Mouse (Mus musculus): ENCODE results near the gene Arid1b. TPM values are rescaled to one million over a fixed set of nuclear protein-coding genes. Genes with fewer than 3 reads are reported as not detected.

Gene Arid1b
- polyA plus RNA-seq, 1 experiment from 2014 or later, result 12.2 TPM

DNA sequence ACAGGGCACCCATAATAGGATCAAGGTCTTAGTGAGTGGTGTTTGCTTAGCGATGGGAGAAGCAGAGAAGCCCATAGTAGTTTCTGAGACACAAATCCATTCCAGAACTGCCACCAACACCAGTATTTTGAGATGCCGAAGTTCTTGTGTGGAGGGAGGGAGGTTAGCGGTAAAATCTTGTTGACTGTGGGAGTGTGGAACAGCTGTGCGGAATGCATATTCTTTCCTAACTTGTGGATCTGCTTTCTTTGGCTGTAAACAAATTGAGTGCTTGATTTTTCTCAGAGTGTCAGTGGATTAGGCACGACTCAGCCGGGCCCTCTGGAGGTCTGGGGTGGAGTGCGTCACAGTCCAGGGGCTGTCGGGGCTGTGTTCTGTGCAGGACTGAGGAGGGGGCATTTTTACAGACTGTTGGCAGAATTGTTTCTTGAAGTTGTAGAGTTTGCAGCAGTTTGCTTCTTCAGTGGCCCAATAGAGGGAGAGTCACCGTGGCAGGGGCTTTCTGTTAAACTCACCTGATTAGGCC, 27.9 kb downstream of the Arid1b start:
- ATAC-seq (ENCODE audit: insufficient number of reproducible peaks, low FRiP score, low TSS enrichment, low read depth), result no peak
- Histone ChIP-seq H3K9ac (no peak overlapping the region), H3K4me3 (replicated peaks) (no peak overlapping the region), H3K4me1 (peaks cover 37% of the 10 kb centered on the region), H3K36me3 (no peaks in the 10 kb centered on the region), H3K9me3 (replicated peaks) (no peaks in the 10 kb centered on the region), H3K27me3 (no peaks in the 10 kb centered on the region), H3K27ac (replicated peaks) (no peak overlapping the region), H3K4me2 (replicated peaks) (0 out of 2 replicates have a peak overlapping the region, but pooled peaks have one; percentile 19)
- 26% methylated on average over 9 of the region's 9 CpGs for WGBS

DNA sequence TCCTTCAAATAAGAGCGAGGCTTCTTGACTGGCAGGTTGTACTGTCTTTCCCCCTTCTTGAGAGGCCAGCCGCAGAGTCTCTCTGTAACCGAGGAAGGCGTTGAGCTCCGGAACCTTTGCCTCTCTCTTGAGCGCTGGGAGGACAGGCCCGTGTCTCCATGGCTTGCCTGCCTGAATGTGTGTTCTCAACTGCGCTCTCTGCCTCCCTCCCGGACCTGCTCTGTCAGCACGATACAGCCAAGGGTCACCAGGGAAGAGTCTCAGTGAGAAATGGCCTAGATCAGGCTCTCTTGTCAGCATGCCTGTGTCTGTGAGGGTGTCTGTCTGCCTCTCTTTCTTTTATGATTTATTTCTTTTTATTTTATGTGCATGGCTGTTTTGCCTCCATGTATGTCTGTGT, 29.6 kb downstream of the Arid1b start:
- no peak overlapping the region for H3K4me2 ChIP-seq (replicated peaks)
- H3K9me3 ChIP-seq (replicated peaks), result no peaks in the 10 kb centered on the region
- no peak for ATAC-seq (ENCODE audit: insufficient number of reproducible peaks, low FRiP score, low TSS enrichment, low read depth)
- H3K4me3 ChIP-seq (replicated peaks), result no peak overlapping the region
- peaks cover 32% of the 10 kb centered on the region for H3K4me1 ChIP-seq
- 67% methylated on average over 10 of the region's 10 CpGs for WGBS
- H3K36me3 ChIP-seq, result no peaks in the 10 kb centered on the region
- no peak overlapping the region for H3K27ac ChIP-seq (replicated peaks)
- H3K9ac ChIP-seq, result no peak overlapping the region
- H3K27me3 ChIP-seq, result no peaks in the 10 kb centered on the region

DNA sequence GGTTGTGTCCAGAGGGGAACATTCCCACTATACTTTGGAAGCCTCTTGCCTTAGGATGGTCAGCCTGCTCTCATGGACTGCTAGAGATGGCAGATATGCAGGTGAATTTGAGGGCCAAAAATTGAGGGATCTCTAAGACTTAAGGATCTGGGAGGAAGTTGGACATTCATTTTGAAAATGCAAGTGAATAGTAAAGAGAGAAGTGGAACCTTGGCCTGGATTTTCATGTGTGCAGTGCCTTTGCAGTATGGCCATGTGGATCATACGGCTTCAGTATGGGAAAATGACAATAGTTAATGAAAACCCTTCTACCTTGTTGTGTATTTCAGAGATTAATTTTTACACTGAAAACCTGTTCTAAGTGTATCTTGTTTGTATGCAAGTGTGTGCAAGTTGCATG, 31.3 kb downstream of the Arid1b start:
- no peak for ATAC-seq (ENCODE audit: insufficient number of reproducible peaks, low FRiP score, low TSS enrichment, low read depth)
- WGBS, result 91% methylated on average over 1 of the region's 1 CpGs
- H3K27ac ChIP-seq (replicated peaks), result no peak overlapping the region
- H3K4me3 ChIP-seq (replicated peaks), result no peak overlapping the region
- no peak overlapping the region for H3K4me2 ChIP-seq (replicated peaks)
- H3K36me3 ChIP-seq, result no peaks in the 10 kb centered on the region
- H3K9me3 ChIP-seq (replicated peaks), result no peaks in the 10 kb centered on the region
- H3K4me1 ChIP-seq, result peaks cover 32% of the 10 kb centered on the region
- H3K9ac ChIP-seq, result no peak overlapping the region
- H3K27me3 ChIP-seq, result no peaks in the 10 kb centered on the region

GRCm38 (mm10) chr17:5026578-5026977, 32.4 kb downstream of the Arid1b start:
- H3K36me3 ChIP-seq, result no peaks in the 10 kb centered on the region
- H3K27ac ChIP-seq (replicated peaks), result no peak overlapping the region
- WGBS, result 67% methylated on average over 2 of the region's 2 CpGs
- no peaks in the 10 kb centered on the region for H3K27me3 ChIP-seq
- H3K9ac ChIP-seq, result no peak overlapping the region
- H3K4me2 ChIP-seq (replicated peaks), result no peak overlapping the region
- H3K4me1 ChIP-seq, result peaks cover 26% of the 10 kb centered on the region
- ATAC-seq (ENCODE audit: insufficient number of reproducible peaks, low FRiP score, low TSS enrichment, low read depth), result no peak
- no peak overlapping the region for H3K4me3 ChIP-seq (replicated peaks)
- no peaks in the 10 kb centered on the region for H3K9me3 ChIP-seq (replicated peaks)

- H3K27me3 ChIP-seq, result no peaks in the 10 kb centered on the region
- H3K9me3 ChIP-seq (replicated peaks), result no peaks in the 10 kb centered on the region
- ATAC-seq (ENCODE audit: insufficient number of reproducible peaks, low FRiP score, low TSS enrichment, low read depth), result no peak
- H3K4me3 ChIP-seq (replicated peaks), result no peak overlapping the region
- H3K4me1 ChIP-seq, result peaks cover 11% of the 10 kb centered on the region; the same call in 1 of the 2 replicates
- H3K36me3 ChIP-seq, result no peaks in the 10 kb centered on the region
- no peak overlapping the region for H3K4me2 ChIP-seq (replicated peaks)
- H3K9ac ChIP-seq, result no peak overlapping the region
- 87% methylated on average over 4 of the region's 4 CpGs for WGBS
- no peak overlapping the region for H3K27ac ChIP-seq (replicated peaks)
Measured at GRCm38 (mm10) chr17:5029148-5029547, 35.0 kb downstream of the Arid1b start.

DNA sequence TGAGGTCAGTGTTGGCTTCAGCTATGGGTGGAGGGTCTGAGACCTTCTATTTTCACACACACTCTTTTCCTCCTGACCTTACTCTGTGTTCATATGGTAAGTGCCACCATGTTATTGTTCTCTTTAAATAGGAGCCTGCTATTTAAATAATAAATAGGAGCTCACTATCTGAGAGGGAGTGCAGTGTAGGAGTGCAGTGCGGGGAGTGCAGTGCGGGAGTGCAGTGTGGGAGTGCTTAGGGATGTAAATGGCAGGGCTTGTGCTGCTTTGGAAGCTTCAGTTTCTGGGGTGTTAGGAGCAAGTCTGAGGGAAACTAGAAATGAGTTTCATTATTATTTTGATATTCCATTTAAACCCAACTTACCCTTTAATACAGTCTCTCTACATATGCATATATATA, 36.2 kb downstream of the Arid1b start:
- Histone ChIP-seq H3K36me3 (no peaks in the 10 kb centered on the region), H3K4me3 (replicated peaks) (no peak overlapping the region), H3K27me3 (no peaks in the 10 kb centered on the region), H3K4me1 (peaks cover 11% of the 10 kb centered on the region; the same call in 1 of the 2 replicates), H3K9me3 (replicated peaks) (no peaks in the 10 kb centered on the region), H3K9ac (no peak overlapping the region), H3K4me2 (replicated peaks) (no peak overlapping the region), H3K27ac (replicated peaks) (no peak overlapping the region)
- 88% methylated on average over 2 of the region's 2 CpGs for WGBS
- ATAC-seq (ENCODE audit: insufficient number of reproducible peaks, low FRiP score, low TSS enrichment, low read depth), result no peak

- Histone ChIP-seq H3K36me3 (no peaks in the 10 kb centered on the region), H3K9me3 (replicated peaks) (no peaks in the 10 kb centered on the region), H3K4me1 (peaks cover 25% of the 10 kb centered on the region), H3K27me3 (no peaks in the 10 kb centered on the region), H3K4me3 (replicated peaks) (no peak overlapping the region), H3K4me2 (replicated peaks) (no peak overlapping the region), H3K9ac (no peak overlapping the region), H3K27ac (replicated peaks) (no peak overlapping the region)
- WGBS, result 76% methylated on average over 3 of the region's 3 CpGs
- no peak for ATAC-seq (ENCODE audit: insufficient number of reproducible peaks, low FRiP score, low TSS enrichment, low read depth)
Measured at GRCm38 (mm10) chr17:5033346-5033745, 39.2 kb downstream of the Arid1b start.

DNA sequence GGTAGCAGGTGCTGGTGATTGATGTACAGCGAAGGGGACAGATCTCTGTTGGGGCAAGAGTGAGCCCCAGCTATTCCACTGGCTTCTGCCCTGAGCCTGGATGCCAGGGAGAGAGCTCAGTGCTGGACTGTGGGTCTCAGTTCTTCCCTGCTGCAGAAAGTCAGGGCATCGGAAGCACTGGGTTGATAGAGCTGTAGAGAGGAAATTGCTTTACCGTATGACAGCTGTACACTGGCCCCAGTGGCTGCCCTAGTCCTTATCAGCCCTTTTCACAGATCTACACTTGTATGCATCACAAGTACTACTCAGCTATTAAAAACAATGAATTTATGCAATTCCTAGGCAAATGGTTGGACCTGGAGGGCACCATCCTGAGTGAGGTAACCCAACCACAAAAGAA, 40.1 kb downstream of the Arid1b start:
- H3K27ac ChIP-seq (replicated peaks), result no peak overlapping the region
- no peak overlapping the region for H3K9ac ChIP-seq
- no peak overlapping the region for H3K4me2 ChIP-seq (replicated peaks)
- H3K9me3 ChIP-seq (replicated peaks), result no peaks in the 10 kb centered on the region
- 84% methylated on average over 3 of the region's 3 CpGs for WGBS
- H3K36me3 ChIP-seq, result no peaks in the 10 kb centered on the region
- H3K4me1 ChIP-seq, result peaks cover 28% of the 10 kb centered on the region
- H3K4me3 ChIP-seq (replicated peaks), result no peak overlapping the region
- H3K27me3 ChIP-seq, result no peaks in the 10 kb centered on the region
- no peak for ATAC-seq (ENCODE audit: insufficient number of reproducible peaks, low FRiP score, low TSS enrichment, low read depth)

DNA sequence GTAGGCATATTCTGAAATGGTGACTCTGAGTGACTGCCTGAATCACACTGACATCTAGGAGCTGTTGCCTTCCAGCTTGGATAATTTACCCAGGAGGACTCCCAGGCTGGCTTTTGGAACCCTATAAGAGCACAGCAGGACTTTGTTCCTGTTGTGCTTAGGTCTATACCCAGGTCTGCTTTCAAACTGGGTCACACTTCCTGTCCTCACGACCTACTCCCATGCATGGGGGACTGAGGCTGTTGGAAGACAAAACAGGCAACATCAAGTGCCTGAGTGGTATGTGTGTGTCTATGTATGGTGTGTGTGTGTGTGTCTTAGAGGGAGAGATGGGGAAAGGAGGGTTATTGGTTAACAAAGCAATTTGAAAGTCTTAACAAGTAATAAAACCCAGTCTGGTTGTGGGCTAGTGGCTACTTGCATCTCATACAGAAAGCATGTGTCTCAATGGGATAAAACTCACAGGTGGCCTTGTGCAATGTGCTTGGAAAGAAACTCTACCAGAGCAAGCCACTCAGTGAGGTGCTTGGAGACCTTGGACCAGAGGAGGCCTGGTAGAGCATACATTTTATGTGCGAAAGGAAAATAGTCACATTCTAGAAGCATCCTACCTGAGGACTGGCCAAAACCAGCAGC, 42.2 kb downstream of the Arid1b start:
- no peak overlapping the region for H3K4me2 ChIP-seq (replicated peaks)
- H3K27ac ChIP-seq (replicated peaks), result no peak overlapping the region
- H3K4me1 ChIP-seq, result peaks cover 22% of the 10 kb centered on the region
- WGBS, result 66% methylated on average over 2 of the region's 2 CpGs
- no peak overlapping the region for H3K9ac ChIP-seq
- ATAC-seq (ENCODE audit: insufficient number of reproducible peaks, low FRiP score, low TSS enrichment, low read depth), result no peak
- no peaks in the 10 kb centered on the region for H3K27me3 ChIP-seq
- H3K9me3 ChIP-seq (replicated peaks), result no peaks in the 10 kb centered on the region
- no peak overlapping the region for H3K4me3 ChIP-seq (replicated peaks)
- H3K36me3 ChIP-seq, result peaks cover 6% of the 10 kb centered on the region; the same call in 1 of the 2 replicates

DNA sequence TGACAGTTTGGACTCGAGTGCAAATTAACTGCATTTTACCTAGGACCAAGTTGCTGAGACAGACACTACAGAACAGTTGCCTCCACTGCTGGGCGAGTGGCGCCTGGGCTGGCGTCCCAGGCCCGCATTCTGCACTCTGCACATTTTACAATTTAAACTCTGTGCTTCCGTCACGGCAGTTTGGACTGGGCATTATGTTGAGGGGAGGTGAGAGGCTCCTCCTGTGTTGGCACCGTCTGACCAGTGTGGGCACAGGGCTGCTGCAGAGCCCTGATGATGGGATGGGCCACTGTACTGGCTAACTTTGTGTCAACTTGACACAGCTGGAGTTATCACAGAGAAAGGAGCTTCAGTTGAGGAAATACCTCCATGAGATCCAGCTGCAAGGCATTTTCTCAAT, 43.1 kb downstream of the Arid1b start:
- Histone ChIP-seq H3K9ac (no peak overlapping the region), H3K27me3 (no peaks in the 10 kb centered on the region), H3K4me3 (replicated peaks) (no peak overlapping the region), H3K4me1 (peaks cover 22% of the 10 kb centered on the region), H3K27ac (replicated peaks) (0 out of 2 replicates have a peak overlapping the region, but pooled peaks have one; percentile 28), H3K9me3 (replicated peaks) (no peaks in the 10 kb centered on the region), H3K36me3 (peaks cover 10% of the 10 kb centered on the region; the same call in 1 of the 2 replicates), H3K4me2 (replicated peaks) (no peak overlapping the region)
- ATAC-seq (ENCODE audit: insufficient number of reproducible peaks, low FRiP score, low TSS enrichment, low read depth), result no peak; the same call in 1 of the 2 replicates
- 50% methylated on average over 8 of the region's 8 CpGs for WGBS

DNA sequence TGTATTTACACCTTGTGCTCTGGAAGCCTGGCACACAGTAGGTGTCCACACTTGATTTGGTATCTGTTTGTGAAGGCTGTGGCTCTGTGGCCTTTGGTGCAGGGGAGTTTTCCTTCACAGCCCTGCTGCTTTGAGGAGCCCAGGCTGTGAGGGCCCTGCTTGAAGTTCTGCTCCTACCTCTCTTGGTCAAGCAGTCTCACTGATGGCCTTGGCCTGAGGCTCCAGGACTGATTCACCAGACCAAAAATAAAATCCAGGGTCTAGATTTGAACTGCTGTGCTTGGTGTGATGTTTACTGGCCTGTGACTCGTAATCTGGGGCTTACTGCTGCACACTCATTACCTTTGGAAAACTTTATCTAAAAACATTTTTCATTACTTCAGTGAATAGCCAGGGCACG, 45.7 kb downstream of the Arid1b start:
- WGBS, result 86% methylated on average over 2 of the region's 2 CpGs
- Histone ChIP-seq H3K4me2 (replicated peaks) (no peak overlapping the region), H3K9me3 (replicated peaks) (no peaks in the 10 kb centered on the region), H3K9ac (no peak overlapping the region), H3K4me3 (replicated peaks) (no peak overlapping the region), H3K27ac (replicated peaks) (no peak overlapping the region), H3K4me1 (peaks cover 18% of the 10 kb centered on the region), H3K27me3 (no peaks in the 10 kb centered on the region), H3K36me3 (peaks cover 10% of the 10 kb centered on the region; the same call in 1 of the 2 replicates)
- no peak for ATAC-seq (ENCODE audit: insufficient number of reproducible peaks, low FRiP score, low TSS enrichment, low read depth)

DNA sequence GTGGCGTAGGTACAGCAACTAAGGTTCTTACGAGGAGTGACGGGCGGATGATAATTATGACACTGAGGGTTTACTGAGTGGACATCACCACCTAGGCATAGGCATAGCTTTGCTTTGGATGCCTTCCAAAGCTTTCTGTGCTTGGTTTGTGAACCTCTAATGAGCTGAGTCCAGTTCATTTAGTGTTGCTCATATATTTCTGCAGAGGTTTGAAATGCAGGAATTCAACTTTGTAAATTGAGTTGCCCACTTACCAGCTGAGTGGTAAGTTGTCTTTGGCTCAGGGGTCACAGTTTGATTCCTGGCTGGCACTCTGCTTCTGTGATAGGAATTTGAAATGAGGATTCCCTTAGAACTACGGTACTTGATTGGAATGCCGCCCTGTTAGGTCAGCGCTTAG, 49.7 kb downstream of the Arid1b start:
- H3K36me3 ChIP-seq, result peaks cover 10% of the 10 kb centered on the region; the same call in 1 of the 2 replicates
- H3K9me3 ChIP-seq (replicated peaks), result no peaks in the 10 kb centered on the region
- H3K4me2 ChIP-seq (replicated peaks), result no peak overlapping the region
- H3K27ac ChIP-seq (replicated peaks), result no peak overlapping the region
- 79% methylated on average over 7 of the region's 7 CpGs for WGBS
- H3K27me3 ChIP-seq, result no peaks in the 10 kb centered on the region
- no peak overlapping the region for H3K4me3 ChIP-seq (replicated peaks)
- no peak overlapping the region for H3K9ac ChIP-seq
- no peak for ATAC-seq (ENCODE audit: insufficient number of reproducible peaks, low FRiP score, low TSS enrichment, low read depth)
- no peaks in the 10 kb centered on the region for H3K4me1 ChIP-seq
